Mouse (Mus musculus) G1E-ER4 (cell line): ENCODE measurements around the gene Mfsd13b. TPM values are rescaled to one million over a fixed set of nuclear protein-coding genes. Genes with fewer than 3 reads are reported as not detected.

Experiments used
- GATA1 ChIP-seq: IDR thresholded peaks from one replicate; pipeline ENCODE4 v1.8.0; 2012; ENCODE audit warnings: low read length, inconsistent platforms
- polyA plus RNA-seq: library from polyadenylated mRNA; stranded (reverse); fragments of >175 nt; gene quantifications from 2 replicates; pipeline ENCODE4 v1.2.3, GENCODE M21; 2012

Mfsd13b gene
- polyA plus RNA-seq, 1 experiment: not detected

GRCm38 (mm10) chr7:121026300-121026699 is 44.0 kb downstream of the Mfsd13b start:
- no peak for TF ChIP-seq GATA1

- no peak for TF ChIP-seq GATA1
These were observed 51.7 kb downstream of the Mfsd13b start, which contains the start of gene Mettl9 for GRCm38 (mm10) chr7:121033856-121034652. Gene Mettl9 (plus strand): TSS chr7:121034445.

- no peak for TF ChIP-seq GATA1
These were observed 52.4 kb downstream of the Mfsd13b start for GRCm38 (mm10) chr7:121034701-121035141.

- no peak for TF ChIP-seq GATA1
These were observed 52.9 kb downstream of the Mfsd13b start for GRCm38 (mm10) chr7:121035161-121035721.

GRCm38 (mm10) chr7:121040595-121040994 is 58.3 kb downstream of the Mfsd13b start:
- no peak for TF ChIP-seq GATA1

GRCm38 (mm10) chr7:121041989-121042388 is 59.7 kb downstream of the Mfsd13b start:
- no peak for TF ChIP-seq GATA1

- no peak for TF ChIP-seq GATA1
These were observed 60.7 kb downstream of the Mfsd13b start for GRCm38 (mm10) chr7:121043004-121043403.

- no peak for TF ChIP-seq GATA1
These were observed 61.2 kb downstream of the Mfsd13b start for GRCm38 (mm10) chr7:121043510-121043909.

GRCm38 (mm10) chr7:121044251-121044650 is 61.9 kb downstream of the Mfsd13b start:
- no peak for TF ChIP-seq GATA1

- TF ChIP-seq GATA1: no peak
These were observed 63.6 kb downstream of the Mfsd13b start for GRCm38 (mm10) chr7:121045671-121046453.

GRCm38 (mm10) chr7:121047624-121048023 is 65.3 kb downstream of the Mfsd13b start:
- no peak for TF ChIP-seq GATA1

- TF ChIP-seq GATA1: no peak
These were observed 70.8 kb downstream of the Mfsd13b start for GRCm38 (mm10) chr7:121053071-121053470.

- TF ChIP-seq GATA1: no peak
These were observed 77.3 kb downstream of the Mfsd13b start for GRCm38 (mm10) chr7:121059477-121060218.

GRCm38 (mm10) chr7:121064309-121064708 is 82.0 kb downstream of the Mfsd13b start:
- TF ChIP-seq GATA1: no peak

Other genes starting within 250 kb of the Mfsd13b start
- not detected in 2 replicates for gene Vwa3a, start 243.2 kb upstream of the Mfsd13b start, polyA plus RNA-seq
- not detected in 2 replicates for gene Gm5737, start 170.1 kb upstream of the Mfsd13b start, polyA plus RNA-seq
- gene Eef2k, start 139.7 kb upstream of the Mfsd13b start, polyA plus RNA-seq: 96.0 and 102 TPM in 2 replicates
- 34.0 and 36.9 TPM in 2 replicates for gene Polr3e, start 64.8 kb upstream of the Mfsd13b start, polyA plus RNA-seq
- 12.0 and 16.6 TPM in 2 replicates for gene Cdr2, start 197 bp upstream of the Mfsd13b start, polyA plus RNA-seq
- gene Mettl9, start 51.9 kb downstream of the Mfsd13b start, polyA plus RNA-seq: 33.7 and 44.1 TPM in 2 replicates
- gene Igsf6, start 92.1 kb downstream of the Mfsd13b start, polyA plus RNA-seq: not detected in 2 replicates
- gene Otoa, start 99.1 kb downstream of the Mfsd13b start, polyA plus RNA-seq: 0.13 and 0.14 TPM in 2 replicates